Mouse (Mus musculus): Measurements from ENCODE around the gene Stim1.
A peak's percentile ranks its signal among the peaks of the same experiment; 100 is the strongest.
"Not testable (repeated sequence)": the region's sequence is repeated elsewhere in the genome, so short reads cannot be mapped to it uniquely, and the experiment has no call there.

The Stim1 gene

GRCm38 (mm10) chr7:102249531-102249895 lies 18.1 kb upstream of the Stim1 start:
- DNase-seq (ENCODE audit: low spot score), result no peak

GRCm38 (mm10) chr7:102249896-102250630 lies 17.5 kb upstream of the Stim1 start:
- peak; percentile 73 for DNase-seq (ENCODE audit: low spot score)

GRCm38 (mm10) chr7:102250631-102251214 lies 16.9 kb upstream of the Stim1 start:
- peak; percentile 95 for DNase-seq (ENCODE audit: low spot score)

- DNase-seq (ENCODE audit: low spot score), result no peak
These were observed 14.0 kb upstream of the Stim1 start for GRCm38 (mm10) chr7:102253631-102254030.

GRCm38 (mm10) chr7:102255954-102256353 lies 11.7 kb upstream of the Stim1 start, which contains the start of gene Rhog:
TSS of gene Rhog (minus strand) at chr7:102256054.
- no peak for DNase-seq (ENCODE audit: low spot score)

- no peak for DNase-seq (ENCODE audit: low spot score)
These were observed 11.0 kb upstream of the Stim1 start for GRCm38 (mm10) chr7:102256636-102257035.

GRCm38 (mm10) chr7:102258189-102258588 lies 9.4 kb upstream of the Stim1 start:
- peak; percentile 86 for DNase-seq (ENCODE audit: low spot score)

- no peak for DNase-seq (ENCODE audit: low spot score)
These were observed 8.9 kb upstream of the Stim1 start for GRCm38 (mm10) chr7:102258753-102259152.

- no peak for DNase-seq (ENCODE audit: low spot score)
These were observed 7.7 kb upstream of the Stim1 start for GRCm38 (mm10) chr7:102259716-102260479.

- no peak for DNase-seq (ENCODE audit: low spot score)
These were observed 7.1 kb upstream of the Stim1 start for GRCm38 (mm10) chr7:102260518-102260917.

GRCm38 (mm10) chr7:102263020-102263419 lies 4.6 kb upstream of the Stim1 start:
- no peak for DNase-seq (ENCODE audit: low spot score)

- DNase-seq (ENCODE audit: low spot score), result not testable (repeated sequence)
These were observed 1.6 kb upstream of the Stim1 start for GRCm38 (mm10) chr7:102266021-102266400.

- DNase-seq (ENCODE audit: low spot score), result peak; percentile 57
These were observed 1.1 kb upstream of the Stim1 start for GRCm38 (mm10) chr7:102266401-102267042.

GRCm38 (mm10) chr7:102267113-102267579 lies 460 bp upstream of the Stim1 start:
- DNase-seq (ENCODE audit: low spot score), result peak; percentile 95

GRCm38 (mm10) chr7:102268395-102268748 lies 766 bp downstream of the Stim1 start:
- no peak for DNase-seq (ENCODE audit: low spot score)

- DNase-seq (ENCODE audit: low spot score), result no peak
These were observed 4.9 kb downstream of the Stim1 start for GRCm38 (mm10) chr7:102272422-102272948.

GRCm38 (mm10) chr7:102281403-102281802 lies 13.8 kb downstream of the Stim1 start:
- DNase-seq (ENCODE audit: low spot score), result no peak

- peak; percentile 68 for DNase-seq (ENCODE audit: low spot score)
These were observed 14.7 kb downstream of the Stim1 start for GRCm38 (mm10) chr7:102282261-102282660.

- DNase-seq (ENCODE audit: low spot score), result no peak
These were observed 21.9 kb downstream of the Stim1 start for GRCm38 (mm10) chr7:102289466-102289865.

GRCm38 (mm10) chr7:102292228-102292627 lies 24.6 kb downstream of the Stim1 start:
- no peak for DNase-seq (ENCODE audit: low spot score)

- no peak for DNase-seq (ENCODE audit: low spot score)
These were observed 25.6 kb downstream of the Stim1 start for GRCm38 (mm10) chr7:102293234-102293633.

- DNase-seq (ENCODE audit: low spot score), result no peak
These were observed 33.2 kb downstream of the Stim1 start for GRCm38 (mm10) chr7:102300761-102301160.
